Mouse (Mus musculus): ENCODE data around the gene Mypn.

DNA sequence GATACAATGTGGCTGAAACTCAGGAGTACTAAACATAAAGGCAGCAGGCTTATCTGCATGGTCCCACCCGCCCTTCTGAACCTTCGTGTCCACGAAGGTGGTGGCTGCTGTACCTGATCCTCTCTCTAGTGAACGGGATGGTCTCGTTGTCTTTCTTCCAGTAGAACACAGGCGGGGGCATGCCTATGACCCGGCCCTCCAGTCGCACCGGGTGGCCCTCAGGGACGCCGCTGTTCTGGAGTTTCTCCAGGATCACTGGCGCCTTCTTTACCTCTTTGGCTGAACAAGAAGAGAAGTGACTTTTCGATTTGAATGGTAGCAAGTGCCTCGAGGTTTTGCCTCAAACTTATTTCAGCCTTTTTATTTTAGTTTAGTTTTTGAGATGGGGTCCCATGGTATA, 83.8 kb downstream of the Mypn start:
- TF ChIP-seq E2F4 (IDR thresholded peaks at IDR 0.05; ENCODE audit: insufficient replicate concordance, low read depth, low read length) = no peak
- TF ChIP-seq UBTF (IDR thresholded peaks at IDR 0.05; ENCODE audit: low read depth, low read length) = no peak
- TF ChIP-seq TCF12 (IDR thresholded peaks at IDR 0.05; ENCODE audit: low read depth, low read length) = no peak
- no peak for TF ChIP-seq JUN (IDR thresholded peaks at IDR 0.05; ENCODE audit: insufficient read depth, low read depth, low read length)
- no peak for TF ChIP-seq MEF2A (IDR thresholded peaks at IDR 0.05; ENCODE audit: borderline replicate concordance, low read depth, low read length)
- TF ChIP-seq CTCF (conservative IDR thresholded peaks at IDR 0.05 in 1 of 2, IDR thresholded peaks at IDR 0.05 in 1 of 2; ENCODE audit: low read depth in 2 of 2, low read length in 2 of 2) = no peak
- TF ChIP-seq MAX (IDR thresholded peaks at IDR 0.05; ENCODE audit: low read length) = no peak
- TF ChIP-seq POLR2AphosphoS2 (IDR thresholded peaks at IDR 0.05; ENCODE audit: low read depth, low read length) = no peak
- TF ChIP-seq POLR2A (IDR thresholded peaks at IDR 0.05; ENCODE audit: low read depth, low read length) = no peak
- no peak for TF ChIP-seq SIN3A (IDR thresholded peaks at IDR 0.05; ENCODE audit: low read length)
- TF ChIP-seq RCOR1 (conservative IDR thresholded peaks at IDR 0.05; ENCODE audit: low read depth, low read length) = no peak
- no peak for TF ChIP-seq ZNF384 (IDR thresholded peaks at IDR 0.05; ENCODE audit: low read depth, low read length)
- TF ChIP-seq GABPA (IDR thresholded peaks at IDR 0.05; ENCODE audit: insufficient replicate concordance, low read depth, low read length) = no peak
- no peak for TF ChIP-seq ELF1 (IDR thresholded peaks at IDR 0.05; ENCODE audit: low read depth, low read length)

All from CH12.LX (cell line).